Mouse (Mus musculus) inflammation-experienced regulatory T-cells, adult 6 months (primary cell): Measurements from ENCODE around the gene Rcsd1. TPM values are rescaled to one million over a fixed set of nuclear protein-coding genes. Genes with fewer than 3 reads are reported as not detected.
"Not testable (repeated sequence)": the region's sequence is repeated elsewhere in the genome, so short reads cannot be mapped to it uniquely, and the experiment has no call there.

Experiments
- ATAC-seq: one replicate; pipeline ENCODE4 v1.8.0; 2017
- polyA plus RNA-seq, 3 experiments: library from polyadenylated mRNA; unstranded; fragments of 100-300 nt; shearing (Covaris generic); gene quantifications; one replicate each; pipeline ENCODE4 v1.2.1; 2017

Gene Rcsd1
- polyA plus RNA-seq, 3 experiments from 2014 or later, result 84.1 to 109 (median 101) TPM

DNA sequence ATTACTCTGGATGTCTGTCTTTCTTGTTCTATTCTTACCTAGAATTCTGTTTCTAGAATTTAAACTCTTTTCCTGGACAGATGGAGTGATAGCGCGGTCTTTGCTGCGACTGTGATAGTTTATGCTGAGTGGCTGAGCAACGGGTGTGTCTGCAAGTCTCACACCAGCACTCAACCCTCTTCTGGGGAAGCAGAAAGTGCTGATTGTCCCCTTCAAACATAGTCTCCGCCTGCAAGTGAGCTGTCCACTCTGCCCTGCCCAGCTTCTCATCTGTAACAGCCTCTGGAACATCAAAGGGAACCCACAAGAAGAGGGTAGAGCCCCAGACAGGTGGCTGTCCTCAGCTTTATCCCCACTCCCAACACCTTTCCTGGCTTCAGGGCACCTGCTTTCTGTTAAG lies 19.7 kb downstream of the Rcsd1 start:
- no peak for ATAC-seq

- no peak for ATAC-seq
Measured at GRCm38 (mm10) chr1:165687861-165688260, 21.7 kb downstream of the Rcsd1 start.

- ATAC-seq, result no peak
Measured at GRCm38 (mm10) chr1:165686963-165687362, 22.6 kb downstream of the Rcsd1 start.

DNA sequence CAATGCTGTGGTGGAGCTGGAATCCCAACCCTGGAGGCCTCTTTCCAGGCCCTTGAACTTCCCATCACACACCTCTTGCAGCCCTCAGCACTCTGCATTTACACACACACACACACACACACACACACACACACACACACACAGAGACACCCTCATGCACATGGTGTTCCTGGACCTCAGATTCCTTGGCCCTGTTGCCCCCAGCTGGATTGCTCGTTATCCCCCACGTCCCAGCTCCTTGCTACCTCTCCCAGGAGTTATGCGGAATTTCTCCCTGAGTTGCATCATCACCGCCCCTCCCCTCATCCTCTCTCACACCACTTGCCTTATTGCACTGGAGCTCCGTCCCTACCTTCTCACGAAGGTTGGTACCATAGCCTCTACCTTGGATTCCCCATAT lies 23.2 kb downstream of the Rcsd1 start:
- ATAC-seq, result no peak

- ATAC-seq, result no peak
Measured at GRCm38 (mm10) chr1:165684261-165685203, 25.0 kb downstream of the Rcsd1 start.

DNA sequence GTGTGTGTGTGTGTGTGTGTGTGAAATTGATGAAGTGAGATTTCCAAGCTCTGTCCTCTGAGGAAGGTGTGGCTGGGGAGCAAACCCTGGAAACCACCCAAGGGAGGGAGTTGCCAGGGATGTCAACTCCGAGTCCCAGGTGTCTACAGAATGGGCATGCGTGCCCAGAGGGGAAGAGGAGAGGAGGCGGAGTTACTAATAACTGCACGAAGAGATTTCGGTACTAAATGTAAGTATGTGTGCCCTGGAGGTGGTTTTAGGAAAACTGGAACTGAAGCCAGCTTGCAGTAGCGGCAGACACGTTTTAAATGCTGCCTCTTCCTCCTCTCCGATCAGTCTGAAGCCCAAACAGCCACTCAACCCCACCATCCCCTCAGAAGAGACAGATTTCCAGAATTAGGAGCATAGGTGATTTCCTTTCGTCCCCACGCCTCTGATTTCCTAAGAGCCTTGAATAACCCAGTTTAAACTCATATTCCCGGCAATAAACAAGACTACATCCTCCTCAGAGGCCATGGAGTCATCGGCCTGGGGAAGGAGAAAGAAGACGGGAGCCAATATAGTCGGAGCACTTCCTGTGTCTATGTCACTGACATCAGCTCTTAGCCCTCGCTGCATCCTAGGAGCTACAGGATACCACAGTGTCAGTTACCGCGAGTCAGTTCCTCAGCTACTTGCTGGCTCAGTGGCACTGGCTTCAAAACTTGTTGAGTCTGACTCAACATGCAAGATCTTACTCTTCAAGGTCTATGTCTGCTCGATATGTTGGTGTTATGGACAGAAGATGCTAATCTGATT lies 27.3 kb downstream of the Rcsd1 start:
- ATAC-seq, result peak; percentile 72

DNA sequence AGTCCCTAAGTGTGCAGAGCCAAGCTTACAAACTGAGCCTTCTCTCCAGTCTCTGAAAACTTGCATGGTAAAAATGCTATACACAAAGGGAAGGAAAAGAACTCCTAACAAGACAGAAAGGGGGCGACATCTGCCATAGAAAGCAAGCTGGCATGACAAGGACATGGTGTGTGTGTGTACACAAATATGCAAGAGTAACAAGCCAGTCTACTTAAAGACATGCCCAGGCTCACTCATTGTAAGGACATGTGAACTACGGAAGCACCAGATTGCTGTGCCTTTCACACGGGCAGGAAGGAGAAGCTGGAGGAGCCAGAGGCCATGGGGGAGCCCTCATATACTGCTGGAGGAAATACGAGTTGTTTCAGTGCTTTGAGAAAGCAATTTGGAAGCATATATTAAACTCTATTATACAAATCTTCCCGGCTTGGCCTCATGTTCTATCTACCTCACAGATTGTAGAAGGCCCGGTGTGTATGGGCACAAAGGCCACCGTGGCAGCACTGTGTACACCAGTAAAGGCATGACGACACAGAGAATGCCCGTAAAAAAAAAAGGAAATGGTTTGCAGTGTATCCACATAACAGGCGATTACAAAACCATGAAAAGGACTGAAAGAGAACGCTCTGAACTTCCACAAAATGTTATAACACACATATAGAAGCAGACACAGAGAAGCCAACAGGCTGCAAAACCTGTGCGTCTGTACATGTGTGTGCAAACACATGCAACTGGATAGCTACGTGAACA lies 28.3 kb downstream of the Rcsd1 start:
- no peak for ATAC-seq

- ATAC-seq, result not testable (repeated sequence)
Measured at GRCm38 (mm10) chr1:165680086-165680485, 29.5 kb downstream of the Rcsd1 start.

DNA sequence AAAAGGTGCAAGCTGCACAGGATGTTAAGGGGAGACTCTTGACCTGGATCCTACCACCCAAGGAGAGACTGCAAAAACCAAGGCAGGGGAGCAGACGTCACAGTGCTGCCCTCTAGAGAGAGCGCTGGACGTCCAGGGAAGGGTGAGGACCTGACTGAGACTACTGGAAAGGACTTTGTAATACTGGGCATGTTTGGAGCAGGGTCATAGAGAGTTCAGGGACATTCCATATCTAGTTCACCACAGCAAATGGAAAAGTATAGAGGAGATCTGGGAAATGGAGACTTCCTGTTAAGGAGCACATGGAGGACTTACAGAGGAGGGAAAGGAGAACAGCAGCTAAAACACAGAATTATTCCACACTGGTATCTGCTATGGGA lies 29.9 kb downstream of the Rcsd1 start:
- no peak for ATAC-seq

GRCm38 (mm10) chr1:165678861-165679617 lies 30.5 kb downstream of the Rcsd1 start:
- ATAC-seq, result no peak

DNA sequence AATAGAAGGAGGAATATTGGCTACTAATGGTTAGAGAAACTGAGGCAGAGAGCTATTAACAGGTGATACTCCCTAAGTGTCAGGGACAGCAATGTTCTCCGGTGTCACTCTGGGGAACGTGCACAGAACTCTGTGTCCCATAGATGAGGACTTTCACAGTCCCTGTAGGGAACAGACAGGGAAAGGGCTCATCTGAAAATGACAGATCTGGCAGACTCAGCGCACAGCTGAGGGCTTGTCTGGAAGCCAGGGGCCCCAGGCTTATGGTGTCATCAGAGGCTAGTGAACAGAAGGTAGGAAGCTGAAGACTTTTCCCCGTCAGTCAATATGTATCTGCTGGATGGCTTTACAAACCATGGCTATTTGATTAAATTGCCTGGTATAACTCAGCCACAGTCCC lies 32.0 kb downstream of the Rcsd1 start:
- ATAC-seq, result no peak

GRCm38 (mm10) chr1:165676993-165677392 lies 32.6 kb downstream of the Rcsd1 start:
- ATAC-seq, result no peak

GRCm38 (mm10) chr1:165675167-165675566 lies 34.4 kb downstream of the Rcsd1 start:
- no peak for ATAC-seq

GRCm38 (mm10) chr1:165672355-165672754 lies 37.2 kb downstream of the Rcsd1 start:
- no peak for ATAC-seq

DNA sequence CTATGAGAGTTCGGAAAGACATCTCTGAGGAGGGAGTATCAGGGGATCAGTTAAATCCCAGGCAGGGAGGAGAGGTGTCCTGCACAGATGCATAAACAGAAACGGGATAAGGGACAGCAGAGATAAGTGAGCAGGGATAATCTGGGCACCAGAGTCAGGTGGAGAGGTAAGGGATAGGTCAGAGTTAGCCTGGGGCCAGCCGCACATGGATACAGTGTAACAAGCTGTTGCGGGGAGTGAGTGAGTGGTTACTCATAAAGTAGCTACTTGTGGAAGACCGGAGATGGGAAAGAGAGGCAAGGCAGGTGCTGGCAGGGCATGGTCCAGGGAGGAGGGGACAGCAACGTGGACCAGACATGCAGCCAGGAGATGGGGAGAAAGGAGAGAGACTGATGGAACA lies 39.5 kb downstream of the Rcsd1 start:
- no peak for ATAC-seq

DNA sequence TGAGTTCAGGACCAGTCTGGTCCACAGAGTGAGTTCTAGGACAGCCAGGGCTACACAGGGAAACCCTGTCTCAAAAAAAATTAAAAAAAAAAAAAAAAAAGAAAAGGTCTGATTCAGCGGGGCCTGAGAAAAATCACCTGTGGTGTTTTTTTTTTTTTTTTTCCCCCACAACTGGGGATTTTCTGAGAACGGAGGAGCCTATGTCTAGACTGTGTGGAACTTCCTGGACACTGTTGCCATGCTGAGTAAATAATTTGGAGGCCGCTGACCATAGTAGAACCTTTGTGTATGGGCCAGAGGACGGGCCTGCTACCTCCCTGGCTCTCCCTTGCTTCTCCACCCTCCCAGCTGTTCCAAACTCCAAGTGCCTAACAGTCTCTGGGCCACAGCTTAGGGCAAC lies 40.7 kb downstream of the Rcsd1 start:
- peak; percentile 50 for ATAC-seq

GRCm38 (mm10) chr1:165667380-165667779 lies 42.2 kb downstream of the Rcsd1 start:
- ATAC-seq, result no peak

DNA sequence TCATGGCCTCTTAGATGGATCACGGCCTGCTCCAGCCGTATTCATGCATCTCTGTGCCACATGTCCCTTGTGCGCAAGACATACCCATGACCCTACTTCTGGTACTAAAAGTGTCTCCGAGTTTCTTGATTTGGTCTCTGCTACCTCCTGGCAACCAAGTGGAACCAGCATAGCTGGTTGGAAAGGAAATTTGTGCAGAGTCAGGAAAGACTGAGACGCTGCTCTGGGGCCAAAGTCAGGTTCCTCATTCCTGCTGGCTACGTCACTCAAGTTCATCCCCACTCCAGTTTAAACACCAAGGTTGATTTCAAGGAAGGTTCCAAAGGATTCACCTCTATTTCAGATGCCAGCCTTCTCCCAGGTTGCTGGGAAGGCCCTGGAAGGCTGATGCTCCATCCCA lies 42.6 kb downstream of the Rcsd1 start:
- ATAC-seq, result no peak

DNA sequence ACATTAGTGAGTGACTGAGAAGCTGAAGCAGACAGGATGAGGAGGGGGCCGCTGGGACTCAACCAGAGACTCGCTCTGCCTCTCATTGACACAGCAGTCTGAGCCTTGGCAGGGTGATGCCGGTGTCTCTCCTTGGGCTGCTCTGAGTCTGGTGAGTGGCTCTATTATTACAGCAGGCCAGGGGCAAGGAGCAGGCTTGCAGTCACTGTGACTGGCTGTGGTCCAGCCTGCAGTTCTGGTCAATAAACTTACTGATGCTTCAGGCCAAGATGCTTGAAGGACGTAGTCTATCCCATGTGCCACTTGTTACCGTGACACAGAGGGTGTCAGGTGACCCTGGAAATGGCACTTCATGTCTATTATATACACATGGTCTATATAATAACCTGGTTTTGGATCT lies 43.8 kb downstream of the Rcsd1 start:
- ATAC-seq, result no peak

DNA sequence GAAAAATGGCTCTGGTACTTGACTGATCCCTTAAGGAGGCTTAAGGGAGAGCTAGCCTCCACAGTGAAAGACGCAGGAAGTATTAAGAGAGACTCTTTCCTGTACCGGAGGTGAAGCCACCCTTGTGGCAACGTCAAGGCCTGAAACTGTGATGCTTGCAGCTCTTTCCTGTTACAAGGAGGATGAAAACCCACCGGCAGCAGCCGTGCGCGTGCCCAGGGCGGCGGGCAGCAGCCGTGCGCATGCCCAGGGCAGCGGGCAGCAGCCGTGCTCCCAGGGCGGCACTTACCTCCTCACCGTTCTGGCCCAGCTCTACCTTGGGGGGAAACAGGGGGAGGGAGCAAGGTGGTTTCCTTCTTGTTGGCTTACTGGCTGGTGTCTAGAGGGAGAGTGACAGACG lies 46.3 kb downstream of the Rcsd1 start:
- ATAC-seq, result no peak

DNA sequence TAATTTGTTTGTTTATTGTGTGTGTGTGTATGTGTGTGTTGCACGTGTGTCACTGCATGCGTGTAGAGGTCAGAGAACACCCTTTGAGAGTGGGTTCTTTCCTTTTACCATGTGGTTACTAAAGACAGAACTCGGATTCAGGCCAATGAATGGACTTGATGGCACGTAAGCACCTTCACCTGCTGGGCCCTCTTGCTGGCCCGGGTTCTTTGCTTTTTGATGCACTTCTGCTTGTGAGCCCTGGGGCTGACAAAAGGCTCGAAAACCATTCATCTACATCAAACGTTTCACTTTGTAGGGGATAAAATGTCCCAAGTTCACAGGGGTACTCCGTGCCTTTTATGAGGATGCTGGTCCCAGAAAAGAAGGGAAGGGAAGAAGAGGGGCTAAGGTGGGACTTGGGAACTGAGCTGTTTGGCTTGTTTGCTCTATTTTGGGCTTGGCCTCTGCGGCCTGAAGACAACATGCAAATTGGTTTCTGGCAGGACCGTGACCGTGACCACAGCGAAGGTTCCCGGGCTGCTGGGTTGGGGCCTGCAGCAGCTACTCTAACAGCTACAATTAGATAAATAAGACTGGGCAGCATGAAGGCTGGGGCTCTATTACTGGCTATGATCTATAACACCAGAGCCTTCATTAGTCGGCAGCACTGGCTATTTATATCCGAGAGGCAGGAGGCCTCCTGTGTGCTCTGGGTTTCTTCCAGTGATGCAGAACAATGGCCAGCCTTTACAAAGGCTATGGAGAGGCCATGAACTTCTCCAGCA lies 46.9 kb downstream of the Rcsd1 start:
- ATAC-seq, result no peak
